In genomic region chr15:100184821-100185496, GRCm38 (mm10) we compare ENCODE assay signal across 11 mouse cellular contexts. TPM values are rescaled to one million over a fixed set of nuclear protein-coding genes. Genes with fewer than 3 reads are reported as not detected.
DNase-seq lines count a peak whose midpoint lies in the region; ATAC-seq and TF ChIP-seq lines count a peak whose summit lies in the region.
"Had no signal": no experiment of that assay in that cellular context is flagged by ENCODE, and none has a peak within 500 bp of the region (broad histone marks: within the 10 kb centered on the region; RNA-seq: fewer than 3 reads in every experiment).

No protein-coding gene starts in this region.

- H3K9ac ChIP-seq in hindbrain, embryonic 11.5 days (ENCODE audit: low read depth, low read length) = no peak overlapping the region
- H3K9ac ChIP-seq in hindbrain, embryonic 12.5 days = no peak overlapping the region
- no peak overlapping the region for H3K9ac ChIP-seq in midbrain, postnatal 0 days (replicated peaks; ENCODE audit: low read length, poor library complexity, severe bottlenecking)
- H3K9ac ChIP-seq in midbrain, embryonic 16.5 days (ENCODE audit: low read depth, low read length) = no peak overlapping the region

- no peak for TF ChIP-seq POLR2A in bone marrow, adult 2 months (IDR thresholded peaks at IDR 0.05; ENCODE audit: borderline replicate concordance, control insufficient read depth, low read depth, low read length)

- H3K4me2 ChIP-seq in hindbrain, embryonic 11.5 days (replicated peaks; ENCODE audit: low read depth, low read length) = no peak overlapping the region
- no peak overlapping the region for H3K4me2 ChIP-seq in hindbrain, embryonic 12.5 days (replicated peaks)
- H3K4me2 ChIP-seq in midbrain, postnatal 0 days (ENCODE audit: low read depth, low read length, poor library complexity, severe bottlenecking) = no peak overlapping the region
- no peak overlapping the region for H3K4me2 ChIP-seq in midbrain, embryonic 16.5 days (ENCODE audit: low read length)
- H3K4me2 ChIP-seq: midbrain, embryonic 11.5 days had no signal

- 86% methylated on average over 5 of the region's 5 CpGs for WGBS in hindbrain, embryonic 11.5 days
- WGBS in hindbrain, embryonic 12.5 days = 84% methylated on average over 5 of the region's 5 CpGs
- 88% methylated on average over 5 of the region's 5 CpGs for WGBS in midbrain, postnatal 0 days
- WGBS in midbrain, embryonic 16.5 days = 84% methylated on average over 5 of the region's 5 CpGs
- WGBS in bone marrow, adult 2 months = 70% methylated on average over 5 of the region's 5 CpGs

- H3K27me3 ChIP-seq in hindbrain, embryonic 11.5 days (ENCODE audit: control insufficient read depth, insufficient read depth, low read length) = no peaks in the 10 kb centered on the region
- no peaks in the 10 kb centered on the region for H3K27me3 ChIP-seq in hindbrain, embryonic 12.5 days
- H3K27me3 ChIP-seq in midbrain, postnatal 0 days (ENCODE audit: insufficient read depth, low read length) = no peaks in the 10 kb centered on the region
- no peaks in the 10 kb centered on the region for H3K27me3 ChIP-seq in midbrain, embryonic 16.5 days (ENCODE audit: control insufficient read depth, insufficient read depth, low read depth, low read length)
- no peaks in the 10 kb centered on the region for H3K27me3 ChIP-seq in splenic B cell, adult 2 months (ENCODE audit: control insufficient read depth, insufficient read depth, low read length, poor library complexity, severe bottlenecking)

- no peak overlapping the region for H3K27ac ChIP-seq in hindbrain, embryonic 11.5 days (ENCODE audit: low read depth, low read length)
- H3K27ac ChIP-seq in hindbrain, embryonic 12.5 days = no peak overlapping the region
- H3K27ac ChIP-seq in midbrain, postnatal 0 days (ENCODE audit: low read depth, low read length) = no peak overlapping the region
- no peak overlapping the region for H3K27ac ChIP-seq in midbrain, embryonic 16.5 days (ENCODE audit: low read length)
- H3K27ac ChIP-seq in bone marrow, adult 2 months (ENCODE audit: control insufficient read depth, insufficient read depth, low read depth, low read length, poor library complexity) = no peak overlapping the region

- ATAC-seq in hindbrain, embryonic 11.5 days (ENCODE audit: low FRiP score) = no peak
- ATAC-seq in hindbrain, embryonic 12.5 days (ENCODE audit: low FRiP score) = no peak
- ATAC-seq in midbrain, postnatal 0 days (ENCODE audit: low FRiP score) = no peak
- ATAC-seq in midbrain, embryonic 16.5 days = no peak
- ATAC-seq: hindbrain, embryonic 16.5 days had no signal

- no peak overlapping the region for H3K4me3 ChIP-seq in hindbrain, embryonic 11.5 days (ENCODE audit: low read depth, low read length)
- no peak overlapping the region for H3K4me3 ChIP-seq in hindbrain, embryonic 12.5 days
- no peak overlapping the region for H3K4me3 ChIP-seq in midbrain, postnatal 0 days (ENCODE audit: low read depth, low read length)
- H3K4me3 ChIP-seq in midbrain, embryonic 16.5 days (ENCODE audit: low read depth, low read length) = no peak overlapping the region
- H3K4me3 ChIP-seq in bone marrow, adult 2 months (replicated peaks; ENCODE audit: control insufficient read depth, low read depth, low read length) = no peak overlapping the region

- DNase-seq in hindbrain, embryonic 11.5 days (ENCODE audit: low spot score) = peak; percentile 15
- no peak for DNase-seq in midbrain, postnatal 0 days (ENCODE audit: low spot score)
- DNase-seq in splenic B cell, adult 2 months (ENCODE audit: low read depth, low spot score) = peak; percentile 53
- no peak for DNase-seq in right cerebral cortex, postnatal 10 days (ENCODE audit: low spot score in 2 of 2)
- no peak for DNase-seq in adrenal gland, postnatal 10 days
- DNase-seq: cerebellum, adult 9-11 months had no signal

- no peaks in the 10 kb centered on the region for H3K4me1 ChIP-seq in hindbrain, embryonic 11.5 days (replicated peaks; ENCODE audit: control insufficient read depth, insufficient read depth, low read length)
- no peaks in the 10 kb centered on the region for H3K4me1 ChIP-seq in hindbrain, embryonic 12.5 days
- H3K4me1 ChIP-seq in midbrain, postnatal 0 days (ENCODE audit: insufficient read depth, low read length) = no peaks in the 10 kb centered on the region
- H3K4me1 ChIP-seq in midbrain, embryonic 16.5 days (ENCODE audit: control insufficient read depth, insufficient read depth, low read length) = no peaks in the 10 kb centered on the region
- H3K4me1 ChIP-seq in bone marrow, adult 2 months (ENCODE audit: control insufficient read depth, insufficient read depth, low read length) = peaks cover 2% of the 10 kb centered on the region; the same call in 1 of the 2 replicates

- no peaks in the 10 kb centered on the region for H3K9me3 ChIP-seq in hindbrain, embryonic 11.5 days (ENCODE audit: control insufficient read depth, low read length)
- no peaks in the 10 kb centered on the region for H3K9me3 ChIP-seq in hindbrain, embryonic 12.5 days (replicated peaks)
- H3K9me3 ChIP-seq in midbrain, postnatal 0 days (ENCODE audit: low read length) = no peaks in the 10 kb centered on the region
- H3K9me3 ChIP-seq in midbrain, embryonic 16.5 days (replicated peaks; ENCODE audit: control insufficient read depth, low read length, poor library complexity, severe bottlenecking) = no peaks in the 10 kb centered on the region

- H3K36me3 ChIP-seq in hindbrain, embryonic 11.5 days (ENCODE audit: control insufficient read depth, insufficient read depth, low read length) = peaks cover 8% of the 10 kb centered on the region; the same call in 1 of the 2 replicates
- H3K36me3 ChIP-seq in hindbrain, embryonic 12.5 days = peaks cover 90% of the 10 kb centered on the region
- H3K36me3 ChIP-seq in midbrain, postnatal 0 days (ENCODE audit: insufficient read depth, low read length) = peaks cover 64% of the 10 kb centered on the region
- H3K36me3 ChIP-seq in midbrain, embryonic 16.5 days (ENCODE audit: control insufficient read depth, insufficient read depth, low read length) = peaks cover 45% of the 10 kb centered on the region
- H3K36me3 ChIP-seq in splenic B cell, adult 2 months (ENCODE audit: control insufficient read depth, insufficient read depth, low read length, poor library complexity, severe bottlenecking) = peaks cover 9% of the 10 kb centered on the region

- peak; percentile 61 for TF ChIP-seq CTCF in midbrain, postnatal 0 days (IDR thresholded peaks at IDR 0.05)
- peak; percentile 38 for TF ChIP-seq CTCF in bone marrow, adult 2 months (IDR thresholded peaks at IDR 0.05; ENCODE audit: control insufficient read depth, insufficient read depth, low read length)

RNA-seq across cellular contexts. Expression of gene Atf1, which starts 42.7 kb away (rescaled TPM):
- 27.7 and 35.5 TPM in 2 replicates for polyA plus RNA-seq in hindbrain, embryonic 11.5 days (2014; fragmentation: Nextera tagmentation; extraction: Ambion mirVana)
- 29.0 and 31.1 TPM in 2 replicates for polyA plus RNA-seq in hindbrain, embryonic 12.5 days (2016; fragmentation: Nextera tagmentation; extraction: Ambion mirVana)
- total RNA-seq in midbrain, postnatal 0 days (2014; rRNA removed) = 7.6 and 15.8 TPM in 2 replicates
- polyA plus RNA-seq in midbrain, postnatal 0 days (2015; fragmentation: Nextera tagmentation; extraction: Ambion mirVana) = 8.3 and 9.8 TPM in 2 replicates
- polyA plus RNA-seq in midbrain, embryonic 16.5 days (2015; fragmentation: Nextera tagmentation; extraction: Ambion mirVana) = 11.4 and 15.2 TPM in 2 replicates
- 36.5 and 58.0 TPM in 2 replicates for polyA plus RNA-seq in bone marrow, adult 2 months (2011; ENCODE audit: insufficient read depth, insufficient read length, low replicate concordance, missing spikeins)
- total RNA-seq in adrenal gland, postnatal 10 days (2021) = 10 to 100 TPM; 49.6 to 56.3 TPM

Comparison
In these comparisons a context has a peak if more than half of its experiments do, and no peak if none do; other contexts are left out.
1. DNase-seq: peak in hindbrain, embryonic 11.5 days (single experiment) and splenic B cell, adult 2 months (single experiment); none in midbrain, postnatal 0 days (single experiment), right cerebral cortex, postnatal 10 days (0 of 2) and adrenal gland, postnatal 10 days (single experiment).